Mouse (Mus musculus) bone marrow, adult 2 months (tissue): ENCODE data around the gene Bex6.

Experiments used
- CTCF ChIP-seq: fragments of 200-500 bp; IDR thresholded peaks from 2 replicates; pipeline ENCODE4 v1.5.1; 2011; ENCODE audit warnings: low read length, control low read depth; ENCODE audit not compliant: control insufficient read depth, insufficient read depth
- POLR2A ChIP-seq: fragments of 200-500 bp; IDR thresholded peaks from 2 replicates; pipeline ENCODE4 v1.6.1; 2011; ENCODE audit warnings: low read depth, mild to moderate bottlenecking, control low read depth, low read length, borderline replicate concordance; ENCODE audit not compliant: control insufficient read depth

DNA sequence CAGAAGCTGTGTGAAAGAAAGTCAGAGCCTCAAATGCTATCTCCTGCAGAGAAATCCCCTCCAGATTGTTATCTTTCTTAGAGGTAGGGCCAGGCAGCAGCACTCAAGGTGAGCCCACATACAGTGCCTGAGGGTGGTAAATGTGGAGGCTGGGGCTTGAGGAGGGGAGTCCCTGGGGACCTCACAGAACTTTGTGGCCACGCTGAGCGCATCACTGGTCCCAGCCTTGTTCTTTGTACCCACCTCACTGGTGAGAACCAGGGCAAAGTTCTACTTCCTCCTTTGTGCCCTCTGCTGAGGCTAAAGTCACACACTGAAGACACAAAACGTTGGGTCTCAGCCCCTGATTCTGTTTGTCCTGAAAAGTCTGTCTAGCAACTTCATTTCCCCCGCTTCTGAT, 16.2 kb upstream of the Bex6 start:
- TF ChIP-seq CTCF (no peak), POLR2A (peak; percentile 33; the same call in 1 of the 2 replicates)
